Mouse (Mus musculus) induced T-regulatory cell, adult 2 months (primary cell): ENCODE data around the gene Prdx2.

Source experiments
- DNase-seq: peaks from one replicate; pipeline ENCODE4 v3.0.0-alpha.2; 2012; ENCODE audit warnings: low read depth

Gene Prdx2

GRCm38 (mm10) chr8:84969241-84970134 lies at the start of gene Prdx2, which contains the start of the genes Gm49661 and Rnaseh2a:
Gene Prdx2, plus strand, starts transcription at chr8:84969587.
Gene Gm49661, minus strand, starts transcription at chr8:84969433.
Gene Rnaseh2a, minus strand, starts transcription at chr8:84969767.
- peak; percentile 83 for DNase-seq

- no peak for DNase-seq
These were observed 47.8 kb upstream of the Prdx2 start for GRCm38 (mm10) chr8:84921596-84921995.

GRCm38 (mm10) chr8:84925557-84925956 lies 43.8 kb upstream of the Prdx2 start:
- no peak for DNase-seq

- no peak for DNase-seq
These were observed 41.9 kb upstream of the Prdx2 start for GRCm38 (mm10) chr8:84927513-84927912.

- peak; percentile 81 for DNase-seq
These were observed 40.7 kb upstream of the Prdx2 start for GRCm38 (mm10) chr8:84928456-84929306.

- no peak for DNase-seq
These were observed 38.8 kb upstream of the Prdx2 start for GRCm38 (mm10) chr8:84930582-84930981.

- peak; percentile 10 for DNase-seq
These were observed 35.4 kb upstream of the Prdx2 start for GRCm38 (mm10) chr8:84933767-84934559.

GRCm38 (mm10) chr8:84934860-84935259 lies 34.5 kb upstream of the Prdx2 start:
- DNase-seq = peak; percentile 48

- DNase-seq = no peak
These were observed 33.9 kb upstream of the Prdx2 start for GRCm38 (mm10) chr8:84935489-84935888.

- no peak for DNase-seq
These were observed 33.1 kb upstream of the Prdx2 start for GRCm38 (mm10) chr8:84936041-84936961.

GRCm38 (mm10) chr8:84936962-84937546 lies 32.3 kb upstream of the Prdx2 start, which contains the start of gene Mast1:
Gene Mast1, minus strand, starts transcription at chr8:84937359.
- peak; percentile 77 for DNase-seq

- no peak for DNase-seq
These were observed 31.5 kb upstream of the Prdx2 start for GRCm38 (mm10) chr8:84937620-84938485.

- DNase-seq = no peak
These were observed 25.7 kb upstream of the Prdx2 start for GRCm38 (mm10) chr8:84943699-84944098.

- DNase-seq = peak; percentile 71
These were observed 24.8 kb upstream of the Prdx2 start for GRCm38 (mm10) chr8:84944478-84945160.

GRCm38 (mm10) chr8:84945235-84945632 lies 24.2 kb upstream of the Prdx2 start:
- no peak for DNase-seq

- no peak for DNase-seq
These were observed 23.5 kb upstream of the Prdx2 start for GRCm38 (mm10) chr8:84945633-84946527.

GRCm38 (mm10) chr8:84946528-84947240 lies 22.7 kb upstream of the Prdx2 start, which contains the start of gene Rtbdn:
Gene Rtbdn, plus strand, starts transcription at chr8:84946991.
- no peak for DNase-seq
